Mouse (Mus musculus): ENCODE data around the gene Tnc. TPM values are rescaled to one million over a fixed set of nuclear protein-coding genes. Genes with fewer than 3 reads are reported as not detected.

Gene Tnc
- polyA plus RNA-seq, 1 experiment from 2014 or later, result 25.6 TPM

DNA sequence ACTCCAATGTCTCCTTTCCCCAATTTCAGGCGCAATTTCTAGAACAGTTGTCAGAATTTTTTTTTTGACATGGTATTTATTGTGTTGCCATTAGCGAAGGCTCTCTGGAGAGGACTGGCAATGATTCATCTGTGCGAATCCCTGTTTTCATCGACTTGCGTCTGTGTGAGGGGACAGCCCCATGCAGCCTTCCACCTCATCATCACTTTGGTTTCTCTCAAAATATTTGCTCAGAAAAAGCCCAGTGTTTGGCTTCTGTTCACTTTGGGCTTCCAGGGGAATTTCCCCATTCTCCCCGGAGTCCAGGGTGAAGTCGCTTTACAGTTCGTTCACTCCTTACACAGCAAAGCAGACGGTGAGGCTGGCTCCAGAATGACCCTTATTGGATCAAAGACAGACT, 111.5 kb downstream of the Tnc start:
- Histone ChIP-seq H3K27me3 (replicated peaks) (0 out of 2 replicates have a peak, but pooled peaks cover 4% of the 10 kb centered on the region), H3K9ac (no peak overlapping the region), H3K4me1 (replicated peaks) (no peaks in the 10 kb centered on the region), H3K4me2 (no peak overlapping the region), H3K36me3 (no peaks in the 10 kb centered on the region), H3K27ac (ENCODE audit: poor library complexity, severe bottlenecking) (no peak overlapping the region), H3K4me3 (no peak overlapping the region), H3K9me3 (replicated peaks) (peaks cover 3% of the 10 kb centered on the region; the same call in 1 of the 2 replicates)
- 87% methylated on average over 9 of the region's 9 CpGs for WGBS
- no peak for ATAC-seq (ENCODE audit: insufficient number of reproducible peaks, low FRiP score)

DNA sequence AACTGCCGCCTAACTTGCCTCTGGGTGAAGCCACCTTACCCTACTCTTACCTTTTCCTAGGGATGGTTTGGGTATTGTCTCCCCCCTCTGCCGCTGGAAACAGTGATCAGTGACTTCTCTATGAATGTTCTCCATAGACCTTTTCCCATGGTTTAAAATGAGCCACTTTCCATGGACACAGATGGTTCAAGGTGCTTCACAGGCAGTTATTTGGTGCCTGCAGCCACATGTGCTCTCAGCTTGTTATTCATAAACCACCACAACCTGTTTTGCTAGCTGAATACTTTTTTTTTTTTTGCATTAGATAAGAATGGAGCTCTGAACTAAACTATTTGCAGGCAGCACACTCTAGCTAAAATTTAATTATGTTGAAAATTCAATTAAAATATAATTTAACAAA, 116.0 kb downstream of the Tnc start:
- no peak overlapping the region for H3K27ac ChIP-seq (ENCODE audit: poor library complexity, severe bottlenecking)
- H3K4me1 ChIP-seq (replicated peaks), result no peaks in the 10 kb centered on the region
- no peak overlapping the region for H3K9ac ChIP-seq
- no peak for ATAC-seq (ENCODE audit: insufficient number of reproducible peaks, low FRiP score)
- WGBS, result 74% methylated on average over 2 of the region's 2 CpGs
- H3K36me3 ChIP-seq, result no peaks in the 10 kb centered on the region
- H3K27me3 ChIP-seq (replicated peaks), result no peaks in the 10 kb centered on the region; the same call in 1 of the 2 replicates
- H3K4me3 ChIP-seq, result no peak overlapping the region
- H3K4me2 ChIP-seq, result no peak overlapping the region
- peaks cover 3% of the 10 kb centered on the region; the same call in 1 of the 2 replicates for H3K9me3 ChIP-seq (replicated peaks)

DNA sequence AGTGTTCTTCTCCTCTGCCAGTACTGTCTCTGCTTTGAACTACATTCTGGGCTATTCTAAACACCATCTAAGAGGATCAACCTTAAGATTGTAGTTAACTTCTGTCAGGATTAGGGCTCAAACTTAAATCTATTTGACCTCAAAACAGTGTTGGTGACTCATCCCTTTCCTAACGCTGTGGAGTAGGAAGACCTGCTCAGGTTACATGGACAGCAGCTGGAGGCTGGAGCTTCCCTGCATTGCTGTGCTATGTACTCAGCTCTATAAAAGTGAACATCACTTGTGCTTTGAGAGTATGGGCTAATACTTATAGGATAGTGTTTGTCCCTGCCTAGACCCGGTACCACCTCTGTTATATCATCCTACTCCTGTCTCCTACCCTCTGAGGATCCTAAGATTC, 117.3 kb downstream of the Tnc start:
- Histone ChIP-seq H3K9me3 (replicated peaks) (peaks cover 3% of the 10 kb centered on the region; the same call in 1 of the 2 replicates), H3K36me3 (no peaks in the 10 kb centered on the region), H3K27me3 (replicated peaks) (no peaks in the 10 kb centered on the region; the same call in 1 of the 2 replicates), H3K4me2 (no peak overlapping the region), H3K9ac (no peak overlapping the region), H3K4me1 (replicated peaks) (no peaks in the 10 kb centered on the region), H3K27ac (ENCODE audit: poor library complexity, severe bottlenecking) (no peak overlapping the region), H3K4me3 (no peak overlapping the region)
- 61% methylated on average over 2 of the region's 2 CpGs for WGBS
- ATAC-seq (ENCODE audit: insufficient number of reproducible peaks, low FRiP score), result no peak

GRCm38 (mm10) chr4:63928192-63928591, 118.6 kb downstream of the Tnc start:
- no peak overlapping the region for H3K9ac ChIP-seq
- H3K27me3 ChIP-seq (replicated peaks), result no peaks in the 10 kb centered on the region; the same call in 1 of the 2 replicates
- WGBS, result 73% methylated on average over 1 of the region's 1 CpGs
- H3K4me3 ChIP-seq, result no peak overlapping the region
- no peaks in the 10 kb centered on the region for H3K36me3 ChIP-seq
- H3K9me3 ChIP-seq (replicated peaks), result peaks cover 3% of the 10 kb centered on the region; the same call in 1 of the 2 replicates
- H3K27ac ChIP-seq (ENCODE audit: poor library complexity, severe bottlenecking), result no peak overlapping the region
- H3K4me1 ChIP-seq (replicated peaks), result no peaks in the 10 kb centered on the region
- ATAC-seq (ENCODE audit: insufficient number of reproducible peaks, low FRiP score), result no peak
- H3K4me2 ChIP-seq, result no peak overlapping the region

DNA sequence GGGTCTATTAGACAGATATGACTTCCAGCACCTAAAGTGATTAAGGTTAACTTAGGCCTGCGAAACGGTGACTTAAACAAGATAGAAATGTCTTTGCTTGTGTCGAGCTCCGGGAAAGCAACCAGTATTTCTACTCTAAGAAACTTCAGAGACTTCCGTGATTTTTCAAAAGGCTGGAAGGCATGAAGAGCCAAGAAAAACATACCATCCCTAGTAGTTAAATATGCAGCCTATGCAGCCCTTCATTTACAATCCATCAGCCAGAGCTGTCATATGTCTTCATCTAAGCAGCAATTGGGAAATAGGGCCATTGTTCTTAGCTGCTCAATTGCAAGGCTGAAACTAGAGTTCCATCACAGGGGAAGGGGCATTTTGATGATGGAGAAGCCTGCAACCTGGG, 129.6 kb downstream of the Tnc start:
- H3K9ac ChIP-seq, result no peak overlapping the region
- no peak overlapping the region for H3K4me3 ChIP-seq
- H3K9me3 ChIP-seq (replicated peaks), result no peaks in the 10 kb centered on the region
- WGBS, result 50% methylated on average over 5 of the region's 5 CpGs
- H3K4me2 ChIP-seq, result no peak overlapping the region
- no peaks in the 10 kb centered on the region; the same call in 1 of the 2 replicates for H3K27me3 ChIP-seq (replicated peaks)
- H3K36me3 ChIP-seq, result no peaks in the 10 kb centered on the region
- ATAC-seq (ENCODE audit: insufficient number of reproducible peaks, low FRiP score), result no peak
- no peaks in the 10 kb centered on the region; the same call in 1 of the 2 replicates for H3K4me1 ChIP-seq (replicated peaks)
- H3K27ac ChIP-seq (ENCODE audit: poor library complexity, severe bottlenecking), result no peak overlapping the region

DNA sequence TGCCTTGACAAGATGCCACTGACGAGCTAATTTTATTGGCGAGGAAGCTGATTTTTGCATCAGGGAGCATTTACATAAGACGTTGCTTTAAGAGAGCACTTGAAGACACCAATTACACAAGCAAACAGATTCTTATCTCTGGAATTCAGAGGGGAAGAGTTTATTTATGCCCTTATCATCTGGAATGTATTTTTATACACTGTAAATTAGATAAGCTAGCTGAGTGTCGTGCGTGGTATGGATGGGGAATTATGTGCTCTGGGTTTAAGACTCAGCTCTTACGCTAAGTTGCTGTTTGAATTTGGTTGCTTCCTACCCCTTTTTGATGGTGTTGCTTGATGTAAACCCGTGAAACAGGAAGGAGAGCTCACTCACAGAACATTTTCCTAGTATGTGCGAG, 130.1 kb downstream of the Tnc start:
- H3K27ac ChIP-seq (ENCODE audit: poor library complexity, severe bottlenecking), result no peak overlapping the region
- no peaks in the 10 kb centered on the region; the same call in 1 of the 2 replicates for H3K27me3 ChIP-seq (replicated peaks)
- no peak overlapping the region for H3K4me2 ChIP-seq
- no peak overlapping the region for H3K9ac ChIP-seq
- H3K4me1 ChIP-seq (replicated peaks), result no peaks in the 10 kb centered on the region; the same call in 1 of the 2 replicates
- no peaks in the 10 kb centered on the region for H3K9me3 ChIP-seq (replicated peaks)
- ATAC-seq (ENCODE audit: insufficient number of reproducible peaks, low FRiP score), result no peak
- H3K4me3 ChIP-seq, result no peak overlapping the region
- WGBS, result 39% methylated on average over 8 of the region's 8 CpGs
- no peaks in the 10 kb centered on the region for H3K36me3 ChIP-seq

GRCm38 (mm10) chr4:63916288-63916687, 130.5 kb downstream of the Tnc start:
- H3K9ac ChIP-seq, result no peak overlapping the region
- no peaks in the 10 kb centered on the region for H3K9me3 ChIP-seq (replicated peaks)
- 55% methylated on average over 3 of the region's 3 CpGs for WGBS
- no peaks in the 10 kb centered on the region; the same call in 1 of the 2 replicates for H3K27me3 ChIP-seq (replicated peaks)
- no peaks in the 10 kb centered on the region for H3K36me3 ChIP-seq
- H3K27ac ChIP-seq (ENCODE audit: poor library complexity, severe bottlenecking), result no peak overlapping the region
- H3K4me2 ChIP-seq, result no peak overlapping the region
- no peak for ATAC-seq (ENCODE audit: insufficient number of reproducible peaks, low FRiP score)
- H3K4me1 ChIP-seq (replicated peaks), result no peaks in the 10 kb centered on the region; the same call in 1 of the 2 replicates
- no peak overlapping the region for H3K4me3 ChIP-seq

Other genes starting within 250 kb of the Tnc start
- not detected in 2 replicates for gene Tnfsf8, start 185.7 kb downstream of the Tnc start, polyA plus RNA-seq (2016; fragmentation: Nextera tagmentation; extraction: Ambion mirVana)

Measured in heart, embryonic 12.5 days (tissue).